Mouse (Mus musculus): ENCODE data around the gene Bmp7.
A peak's percentile ranks its signal among the peaks of the same experiment; 100 is the strongest.

Gene Bmp7

GRCm38 (mm10) chr2:172940003-172940798 is at the start of gene Bmp7:
Gene Bmp7 (minus strand): TSS chr2:172940321.
- peak; percentile 86 for DNase-seq (ENCODE audit: low read depth, low spot score)

- no peak for DNase-seq (ENCODE audit: low read depth, low spot score)
Observed at GRCm38 (mm10) chr2:172982776-172983561, 42.8 kb upstream of the Bmp7 start.

GRCm38 (mm10) chr2:172979666-172980345 is 39.7 kb upstream of the Bmp7 start:
- no peak for DNase-seq (ENCODE audit: low read depth, low spot score)

GRCm38 (mm10) chr2:172978131-172978633 is 38.1 kb upstream of the Bmp7 start:
- peak; percentile 58 for DNase-seq (ENCODE audit: low read depth, low spot score)

- DNase-seq (ENCODE audit: low read depth, low spot score) = peak; percentile 82
Observed at GRCm38 (mm10) chr2:172977409-172978130, 37.4 kb upstream of the Bmp7 start, which contains the start of gene Spo11. Gene Spo11 (plus strand): TSS chr2:172977700.

- peak; percentile 66 for DNase-seq (ENCODE audit: low read depth, low spot score)
Observed at GRCm38 (mm10) chr2:172976661-172977238, 36.6 kb upstream of the Bmp7 start.

GRCm38 (mm10) chr2:172975159-172975558 is 35.0 kb upstream of the Bmp7 start:
- DNase-seq (ENCODE audit: low read depth, low spot score) = no peak

GRCm38 (mm10) chr2:172974701-172975100 is 34.6 kb upstream of the Bmp7 start:
- no peak for DNase-seq (ENCODE audit: low read depth, low spot score)

GRCm38 (mm10) chr2:172973806-172974565 is 33.9 kb upstream of the Bmp7 start:
- DNase-seq (ENCODE audit: low read depth, low spot score) = no peak

GRCm38 (mm10) chr2:172971865-172972264 is 31.7 kb upstream of the Bmp7 start:
- DNase-seq (ENCODE audit: low read depth, low spot score) = no peak

- DNase-seq (ENCODE audit: low read depth, low spot score) = peak; percentile 51
Observed at GRCm38 (mm10) chr2:172966480-172966879, 26.4 kb upstream of the Bmp7 start.

- DNase-seq (ENCODE audit: low read depth, low spot score) = no peak
Observed at GRCm38 (mm10) chr2:172965249-172965648, 25.1 kb upstream of the Bmp7 start.

- no peak for DNase-seq (ENCODE audit: low read depth, low spot score)
Observed at GRCm38 (mm10) chr2:172961211-172961610, 21.1 kb upstream of the Bmp7 start.

GRCm38 (mm10) chr2:172960350-172960749 is 20.2 kb upstream of the Bmp7 start:
- peak; percentile 35 for DNase-seq (ENCODE audit: low read depth, low spot score)

GRCm38 (mm10) chr2:172959006-172959768 is 19.1 kb upstream of the Bmp7 start:
- no peak for DNase-seq (ENCODE audit: low read depth, low spot score)

- DNase-seq (ENCODE audit: low read depth, low spot score) = no peak
Observed at GRCm38 (mm10) chr2:172958579-172958978, 18.5 kb upstream of the Bmp7 start.

GRCm38 (mm10) chr2:172951976-172952375 is 11.9 kb upstream of the Bmp7 start:
- peak; percentile 25 for DNase-seq (ENCODE audit: low read depth, low spot score)

GRCm38 (mm10) chr2:172950722-172951121 is 10.6 kb upstream of the Bmp7 start:
- DNase-seq (ENCODE audit: low read depth, low spot score) = no peak

GRCm38 (mm10) chr2:172950119-172950676 is 10.1 kb upstream of the Bmp7 start:
- no peak for DNase-seq (ENCODE audit: low read depth, low spot score)

Measured in CD4-positive, CD25-positive, alpha-beta regulatory T cell, adult 2 months (primary cell).